Mouse (Mus musculus) cerebellum, adult 11 months (tissue): Measurements from ENCODE around the gene Nudc.

Experiments
- DNase-seq: peaks from one replicate; pipeline ENCODE4 v3.0.0; 2022

The Nudc gene

DNA sequence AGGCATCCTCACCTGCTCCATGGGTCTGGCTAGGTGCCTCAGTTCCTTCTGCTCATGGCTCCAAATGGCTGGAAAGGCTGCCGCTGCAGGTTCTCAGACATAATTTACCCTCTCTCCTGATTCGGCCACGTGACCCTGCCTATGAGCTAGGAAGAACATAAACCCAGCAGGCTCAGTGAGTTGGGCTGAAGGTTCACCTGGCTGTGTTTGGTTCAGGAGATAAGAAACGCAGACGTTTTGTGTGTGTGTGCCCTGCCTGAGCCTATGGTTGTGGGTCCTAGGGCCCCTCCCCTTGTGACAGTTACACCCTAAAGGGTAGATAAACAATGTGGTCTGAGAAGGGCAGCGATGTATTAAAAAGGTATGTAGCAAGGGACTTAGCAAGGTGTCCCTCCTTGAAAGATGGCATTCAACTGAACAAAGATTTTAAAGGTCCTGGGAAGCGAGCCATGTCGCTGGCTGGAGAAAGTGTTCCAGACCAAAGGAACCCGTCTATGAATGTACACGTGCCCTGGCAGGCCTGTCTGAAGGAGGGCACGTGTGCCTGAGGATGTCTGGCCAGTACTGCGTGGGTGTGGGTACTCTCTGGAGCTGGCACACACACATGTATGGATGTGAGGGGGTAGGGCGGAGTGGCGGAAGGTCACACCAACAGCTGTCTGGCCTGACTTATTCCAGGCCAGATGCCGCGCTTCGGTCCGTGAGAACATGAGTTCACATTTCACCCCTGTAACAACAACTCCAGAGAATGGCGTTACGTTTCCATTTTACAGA is 57.0 kb downstream of the Nudc start:
- DNase-seq, result no peak

DNA sequence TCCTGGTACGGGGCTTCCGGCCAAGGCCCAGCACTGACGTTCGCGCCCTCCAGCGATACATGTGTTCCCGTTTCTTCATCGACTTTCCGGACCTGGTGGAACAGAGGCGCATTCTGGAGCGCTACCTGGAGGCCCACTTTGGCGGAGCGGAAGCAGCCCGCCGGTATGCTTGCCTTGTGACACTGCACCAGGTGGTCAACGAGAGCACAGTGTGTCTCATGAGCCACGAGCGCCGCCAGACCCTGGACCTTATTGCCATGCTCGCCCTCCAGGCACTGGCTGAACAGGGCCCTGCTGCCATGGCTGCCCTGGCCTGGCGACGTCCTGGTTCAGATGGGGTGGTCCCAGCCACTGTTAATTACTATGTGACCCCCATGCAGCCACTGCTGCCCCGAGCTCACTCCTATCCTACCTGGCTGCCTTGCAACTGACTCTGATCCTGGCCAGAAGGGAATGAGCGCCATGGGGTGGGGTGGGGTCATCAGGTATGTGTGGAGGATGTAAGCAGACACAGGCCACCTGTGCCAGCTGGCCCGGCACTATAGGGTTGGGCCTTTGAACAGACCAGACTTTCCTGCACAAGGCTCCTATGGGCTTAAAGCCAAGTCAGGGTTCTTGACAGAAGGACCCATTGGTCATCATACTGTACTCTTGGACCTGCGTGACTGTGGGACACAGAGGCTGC is 59.0 kb downstream of the Nudc start:
- no peak for DNase-seq

DNA sequence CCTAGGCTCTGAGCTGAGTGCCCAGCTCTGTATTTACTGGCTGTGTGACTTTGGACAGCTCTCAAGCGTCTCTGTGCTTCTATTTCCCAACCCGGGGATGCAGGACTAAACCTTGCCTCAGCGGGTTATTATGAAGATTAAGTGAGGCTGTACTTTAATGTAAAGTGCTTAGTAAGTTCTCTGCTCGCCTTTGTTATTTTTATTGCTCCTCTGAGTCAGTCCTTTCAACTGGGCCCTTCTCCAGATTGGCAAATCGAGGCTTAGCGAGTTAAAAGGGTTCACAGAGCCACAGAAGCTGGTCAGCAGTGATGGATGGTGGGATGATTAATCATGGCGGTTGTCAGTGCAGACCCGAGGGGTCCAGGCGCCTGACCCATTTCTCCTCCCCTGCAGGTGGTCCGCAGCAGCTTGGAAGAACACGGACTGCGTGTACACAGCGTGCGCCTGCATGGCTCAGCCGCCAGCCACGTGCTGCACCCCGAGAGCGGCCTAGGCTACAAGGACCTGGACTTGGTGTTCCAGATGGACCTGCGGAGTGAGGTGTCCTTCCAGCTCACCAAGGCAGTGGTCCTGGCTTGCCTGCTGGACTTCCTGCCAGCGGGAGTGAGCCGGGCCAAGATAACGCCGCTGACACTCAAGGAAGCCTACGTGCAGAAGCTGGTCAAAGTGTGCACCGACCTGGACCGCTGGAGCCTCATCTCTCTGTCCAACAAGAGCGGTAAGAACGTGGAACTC is 59.9 kb downstream of the Nudc start:
- no peak for DNase-seq

DNA sequence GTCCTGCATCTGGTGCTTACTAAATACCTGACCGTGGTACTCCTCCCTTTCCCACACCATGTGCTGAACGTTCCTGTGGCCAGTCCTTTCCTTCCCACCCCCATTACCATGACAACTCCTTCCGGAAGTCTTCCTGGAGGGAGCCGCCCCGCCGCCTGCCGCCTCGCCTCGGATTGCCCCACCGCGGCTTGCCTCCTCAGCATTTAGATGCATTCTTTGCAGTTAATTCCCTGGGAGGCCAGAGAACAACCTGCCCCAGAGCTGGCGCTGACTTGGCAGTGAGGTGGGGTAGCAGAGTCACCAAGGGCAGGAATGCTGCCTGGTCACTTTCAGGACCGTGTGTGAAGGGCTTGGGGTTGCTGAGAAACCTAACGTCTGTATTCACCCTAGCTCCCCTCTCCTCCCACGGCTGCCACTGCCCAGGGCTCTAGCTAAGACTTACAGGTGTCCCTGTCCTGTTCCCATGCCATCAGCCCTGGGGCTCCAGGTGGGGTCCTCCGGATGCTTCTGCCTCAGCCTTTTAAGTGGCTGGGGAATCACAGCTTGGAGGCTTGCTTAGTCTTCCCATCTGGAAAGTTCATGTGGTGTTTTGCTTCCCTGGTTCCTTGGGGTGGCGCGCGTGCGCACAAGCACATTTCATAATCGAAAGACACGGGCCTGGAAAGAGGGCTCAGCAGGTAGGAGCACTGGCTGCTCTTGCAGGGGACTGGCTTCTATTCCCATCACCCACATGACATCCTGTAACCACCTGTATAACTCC is 61.4 kb downstream of the Nudc start:
- no peak for DNase-seq
